Mouse (Mus musculus): Measurements from ENCODE around the gene Atg16l2.

Gene Atg16l2

DNA sequence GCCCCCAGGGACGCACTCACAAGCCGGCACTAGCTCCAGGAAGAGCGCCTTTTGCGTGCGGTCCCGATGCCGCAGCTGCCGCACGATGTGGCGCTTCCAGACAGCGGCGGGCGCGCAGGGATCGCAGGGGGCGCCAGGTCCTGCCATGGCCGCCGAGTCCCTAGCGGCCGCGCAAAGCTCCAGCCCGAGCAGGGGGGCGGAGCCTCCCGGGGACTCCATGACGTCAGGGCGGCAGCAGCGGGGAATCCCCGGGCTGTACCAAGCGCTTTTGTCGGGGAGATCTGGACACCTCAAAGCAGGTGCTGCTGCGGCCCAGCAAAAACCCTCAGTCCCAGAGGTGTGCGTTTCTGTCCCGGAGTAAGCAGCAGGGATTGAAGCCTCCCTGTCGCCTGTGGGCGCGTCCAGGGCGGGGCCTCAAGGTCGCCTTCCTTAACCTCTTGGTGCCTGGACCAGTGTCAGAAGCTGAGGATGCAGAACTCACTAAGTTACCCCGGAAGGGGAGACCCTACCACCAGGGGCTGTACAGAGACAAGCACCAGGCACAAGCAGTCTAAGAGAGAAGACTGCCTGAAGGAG lies at the start of gene Atg16l2:
Gene Atg16l2, minus strand, starts transcription at position 371 of the 576 bp plus-strand sequence.
- DNase-seq (ENCODE audit: low read depth, low spot score) = peak; percentile 99

DNA sequence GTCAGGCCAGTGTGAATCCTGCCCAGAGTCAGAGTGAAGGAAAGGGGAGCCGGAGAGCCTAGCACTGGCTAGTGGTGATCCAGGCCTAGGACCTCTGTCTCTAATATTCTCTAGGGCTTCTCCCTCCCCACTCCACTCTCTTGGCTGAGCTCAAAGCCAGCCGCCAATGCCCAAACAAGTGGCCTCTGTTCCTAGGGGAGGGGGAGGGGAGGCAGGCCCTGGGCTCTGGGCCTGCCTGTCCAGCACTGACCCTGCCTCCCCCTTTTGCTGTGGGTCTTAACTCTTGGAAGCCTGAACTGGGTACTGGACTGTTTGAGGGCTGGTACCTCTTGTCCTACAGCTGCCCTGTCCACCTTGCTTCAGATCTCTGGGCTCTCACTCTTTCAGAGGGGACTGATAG lies 47.8 kb upstream of the Atg16l2 start:
- DNase-seq (ENCODE audit: low read depth, low spot score) = no peak

DNA sequence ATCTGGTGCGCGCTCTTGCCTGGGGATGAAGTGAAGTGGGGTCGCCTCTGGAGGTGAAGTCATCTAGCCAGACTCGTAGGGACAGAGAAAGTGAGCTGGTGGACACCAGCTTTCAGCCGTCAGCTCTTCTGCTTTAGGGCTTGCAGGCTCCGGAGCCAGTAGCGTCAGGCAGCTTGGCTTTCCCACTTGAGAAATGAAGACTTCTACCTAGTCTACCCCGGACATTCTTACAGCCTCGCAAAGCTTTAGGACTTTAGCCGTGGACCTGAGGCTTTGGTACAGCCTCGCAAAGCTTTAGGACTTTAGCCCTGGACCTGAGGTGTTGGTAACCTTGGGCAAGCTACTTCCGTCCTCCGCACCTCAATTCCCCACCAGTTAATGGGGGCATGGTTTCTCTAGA lies 46.3 kb upstream of the Atg16l2 start:
- peak; percentile 52 for DNase-seq (ENCODE audit: low read depth, low spot score)

GRCm38 (mm10) chr7:101347767-101348270 lies 45.8 kb upstream of the Atg16l2 start, which contains the start of gene Arap1:
TSS of gene Arap1 (plus strand) at chr7:101348067.
- peak; percentile 81 for DNase-seq (ENCODE audit: low read depth, low spot score)

GRCm38 (mm10) chr7:101346991-101347390 lies 44.9 kb upstream of the Atg16l2 start:
- no peak for DNase-seq (ENCODE audit: low read depth, low spot score)

GRCm38 (mm10) chr7:101344892-101345291 lies 42.8 kb upstream of the Atg16l2 start:
- no peak for DNase-seq (ENCODE audit: low read depth, low spot score)

- DNase-seq (ENCODE audit: low read depth, low spot score) = no peak
These were observed 41.1 kb upstream of the Atg16l2 start for GRCm38 (mm10) chr7:101343135-101343534.

DNA sequence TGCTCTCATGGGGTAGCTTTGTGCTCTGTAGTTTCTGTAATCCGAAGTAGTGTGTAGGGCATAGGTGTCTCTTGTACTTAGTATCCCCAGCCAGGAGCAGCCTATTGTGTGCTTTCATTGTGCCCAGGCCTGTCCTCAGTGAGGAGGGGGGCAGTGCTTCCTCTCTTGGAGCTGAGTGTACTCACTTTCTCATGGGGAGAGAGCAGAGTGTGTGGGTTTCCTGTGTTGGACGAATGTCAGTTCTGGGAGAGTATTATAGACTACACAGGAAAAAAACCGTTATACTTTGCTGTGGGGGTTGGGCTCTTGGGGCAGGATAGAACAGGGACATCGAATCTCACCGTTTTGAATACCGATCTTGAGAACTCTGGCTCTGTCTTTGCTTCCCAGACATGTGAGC lies 39.4 kb upstream of the Atg16l2 start:
- DNase-seq (ENCODE audit: low read depth, low spot score) = no peak

- DNase-seq (ENCODE audit: low read depth, low spot score) = no peak
These were observed 35.4 kb upstream of the Atg16l2 start for GRCm38 (mm10) chr7:101337401-101337800.

- DNase-seq (ENCODE audit: low read depth, low spot score) = no peak
These were observed 34.6 kb upstream of the Atg16l2 start for GRCm38 (mm10) chr7:101336686-101337085.

DNA sequence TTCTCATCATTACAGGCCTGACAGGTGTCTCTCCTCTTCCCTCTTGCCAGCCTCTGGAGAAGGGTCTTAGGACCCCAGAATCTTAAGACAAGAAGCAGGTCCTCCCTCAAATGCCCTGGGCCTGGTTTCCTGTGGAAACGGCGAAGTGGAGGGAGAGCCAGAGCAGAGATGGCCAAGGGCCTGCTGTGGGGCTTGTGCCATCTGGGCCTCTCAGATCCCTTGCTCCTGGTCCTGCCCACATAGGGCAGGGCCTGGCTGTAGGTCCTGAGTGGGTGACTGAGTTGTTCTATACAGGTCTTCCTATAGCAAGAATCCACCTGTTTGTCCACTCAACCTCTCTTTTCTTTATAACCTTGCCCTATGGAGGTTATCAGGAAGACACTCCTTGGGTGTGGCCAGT lies 33.2 kb upstream of the Atg16l2 start:
- DNase-seq (ENCODE audit: low read depth, low spot score) = no peak

DNA sequence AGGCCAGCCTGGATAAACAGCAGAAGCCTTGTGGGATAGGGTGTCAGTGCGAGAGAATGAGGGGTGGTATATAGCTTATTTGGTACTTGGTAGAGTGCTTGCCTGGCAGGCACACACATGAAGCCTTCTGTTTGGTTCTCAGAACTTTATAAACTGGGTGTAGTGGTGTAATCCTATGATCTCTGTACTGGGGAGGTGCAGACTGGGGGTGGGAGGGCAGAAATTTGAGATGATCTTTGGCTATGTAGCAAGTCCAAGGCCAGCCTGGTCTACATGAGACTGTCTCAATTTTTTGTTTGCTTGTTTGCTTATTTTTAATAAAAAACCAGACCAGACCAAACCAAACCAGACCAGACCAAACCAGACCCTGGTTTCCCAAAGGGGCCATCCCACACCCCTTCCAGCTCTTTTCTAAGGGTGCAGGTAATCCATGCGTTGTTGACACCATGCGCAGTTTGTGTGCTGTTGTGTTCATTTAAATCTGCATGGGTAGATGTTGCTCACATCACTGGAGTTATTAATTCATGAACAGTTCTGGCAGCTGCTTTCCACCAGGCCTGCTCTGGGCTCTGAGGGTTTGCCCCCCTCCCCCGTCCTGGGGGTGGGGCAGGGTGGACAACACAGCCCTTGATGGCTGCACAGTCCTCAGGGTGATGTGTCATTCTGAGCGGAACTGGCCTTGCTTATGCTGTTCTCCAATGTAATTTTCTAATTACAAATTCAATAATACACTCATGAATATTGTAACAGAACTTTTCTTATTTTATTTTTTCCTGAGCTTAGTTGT lies 30.2 kb upstream of the Atg16l2 start:
- no peak for DNase-seq (ENCODE audit: low read depth, low spot score)

DNA sequence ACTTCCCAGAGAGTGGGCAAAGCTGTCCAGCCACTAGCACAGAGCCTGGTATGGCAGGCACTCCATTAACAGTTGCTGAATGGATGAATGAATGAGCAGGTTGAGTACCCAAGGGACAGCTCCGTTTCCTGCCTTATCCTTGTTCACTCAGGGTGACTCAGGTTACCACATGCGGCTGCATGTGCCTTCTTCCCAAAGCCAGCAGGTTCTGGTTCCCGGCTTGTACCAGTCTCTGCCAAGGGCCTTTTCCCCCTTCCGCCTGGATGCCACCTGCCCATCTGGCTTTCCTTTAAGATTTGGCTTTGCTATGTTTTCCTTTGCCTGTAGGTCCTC lies 28.8 kb upstream of the Atg16l2 start:
- no peak for DNase-seq (ENCODE audit: low read depth, low spot score)

DNA sequence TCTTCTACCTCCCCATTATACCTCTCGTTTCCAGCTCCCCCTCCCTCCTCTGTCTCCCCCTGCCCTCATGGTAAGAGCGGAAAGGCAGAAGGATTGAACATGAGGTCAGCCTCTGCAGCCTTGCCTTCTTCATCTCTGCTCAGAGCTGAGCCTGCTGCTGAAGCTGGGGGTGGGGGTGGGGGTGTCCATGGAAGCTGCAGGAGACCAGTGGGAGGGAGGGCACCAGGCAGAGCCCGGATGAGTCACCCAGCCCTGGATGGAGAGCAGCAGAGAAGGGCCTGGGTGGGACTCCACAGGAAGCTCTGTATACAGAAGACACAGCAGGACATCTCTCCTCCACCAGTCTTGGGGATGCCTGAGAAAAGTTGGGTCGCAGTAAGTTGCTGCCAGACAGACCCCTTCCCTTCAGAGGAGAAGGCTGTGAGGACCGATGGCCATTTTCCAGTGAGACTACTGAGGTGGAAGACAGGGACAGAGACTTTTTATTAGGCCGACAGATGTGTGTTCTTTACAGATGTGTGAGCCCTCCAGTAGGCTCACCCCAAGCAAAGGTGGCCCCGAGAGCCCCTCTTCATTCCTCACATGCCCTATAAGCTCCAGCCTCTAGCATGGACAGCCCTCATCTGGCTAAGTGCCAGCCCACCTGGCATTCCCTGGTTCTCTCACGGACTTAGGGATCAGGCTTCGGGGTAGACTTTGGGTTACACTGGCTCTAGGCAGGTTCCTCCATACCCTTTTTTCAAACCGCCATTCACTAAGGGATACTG lies 28.2 kb upstream of the Atg16l2 start:
- DNase-seq (ENCODE audit: low read depth, low spot score) = no peak

DNA sequence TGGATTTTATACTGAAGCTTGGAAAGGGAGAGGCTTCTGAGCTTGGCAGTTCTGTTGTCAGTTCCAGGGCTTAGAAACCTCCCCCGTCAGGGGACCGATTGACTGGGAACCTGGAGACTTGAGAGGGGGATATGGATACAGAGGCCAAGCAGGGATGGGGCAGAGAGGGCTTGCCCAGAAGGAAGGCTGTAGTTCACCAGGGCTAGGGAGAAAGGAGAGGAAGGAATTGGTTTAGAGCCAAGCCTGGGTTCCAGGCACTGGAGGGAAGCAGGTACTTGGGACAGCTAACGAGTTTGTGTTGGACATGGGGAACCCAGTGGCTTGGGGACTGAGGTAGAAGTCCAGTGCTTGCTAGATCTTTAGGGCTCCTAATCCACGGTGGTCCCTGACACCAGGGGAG lies 27.6 kb upstream of the Atg16l2 start:
- no peak for DNase-seq (ENCODE audit: low read depth, low spot score)

DNA sequence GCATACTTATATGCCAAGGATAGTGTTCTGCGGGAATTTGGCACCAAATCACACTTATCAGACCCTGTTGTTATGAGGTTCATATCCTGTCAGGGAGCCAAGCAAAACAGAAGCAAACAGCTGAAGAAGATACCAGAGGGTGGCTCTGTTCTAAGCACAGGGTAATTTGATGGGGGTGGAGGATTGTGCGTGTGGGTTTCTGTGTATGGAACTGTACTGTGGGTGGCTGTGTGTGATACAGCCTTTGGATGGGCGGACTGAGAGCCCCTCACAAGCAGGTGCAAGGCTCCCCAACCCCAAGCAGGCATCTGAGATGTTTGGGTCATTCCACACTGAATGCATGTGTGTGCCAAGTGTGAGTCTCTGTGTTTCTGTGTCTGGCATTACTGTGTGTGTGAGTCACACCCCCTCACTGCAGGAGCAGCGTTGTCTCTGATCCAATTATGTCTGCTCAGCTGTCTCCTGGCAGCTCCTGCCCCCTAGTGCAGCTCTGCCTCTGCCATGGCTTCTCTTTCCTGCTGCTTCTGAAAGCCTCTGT lies 26.6 kb upstream of the Atg16l2 start:
- DNase-seq (ENCODE audit: low read depth, low spot score) = no peak

DNA sequence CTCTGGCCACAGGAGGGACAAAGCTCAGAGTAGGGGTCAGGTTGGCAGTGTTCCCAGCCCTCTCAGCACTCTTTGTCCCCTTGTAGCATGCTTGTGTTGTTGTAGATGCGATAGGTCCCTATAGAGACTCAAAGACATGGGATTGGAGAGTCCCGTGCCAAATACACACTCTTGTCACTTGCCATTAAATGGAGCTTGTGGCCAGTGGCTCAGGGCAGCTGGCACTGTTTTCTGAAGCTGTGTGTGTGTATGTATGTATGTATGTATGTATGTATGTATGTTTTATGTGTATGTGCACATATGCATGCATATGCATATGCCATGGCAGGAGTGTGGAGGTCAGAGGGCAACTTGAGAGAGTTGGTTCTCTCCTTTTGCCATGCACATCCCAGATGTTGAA lies 25.7 kb upstream of the Atg16l2 start:
- no peak for DNase-seq (ENCODE audit: low read depth, low spot score)

- no peak for DNase-seq (ENCODE audit: low read depth, low spot score)
These were observed 25.2 kb upstream of the Atg16l2 start for GRCm38 (mm10) chr7:101327263-101327662.

DNA sequence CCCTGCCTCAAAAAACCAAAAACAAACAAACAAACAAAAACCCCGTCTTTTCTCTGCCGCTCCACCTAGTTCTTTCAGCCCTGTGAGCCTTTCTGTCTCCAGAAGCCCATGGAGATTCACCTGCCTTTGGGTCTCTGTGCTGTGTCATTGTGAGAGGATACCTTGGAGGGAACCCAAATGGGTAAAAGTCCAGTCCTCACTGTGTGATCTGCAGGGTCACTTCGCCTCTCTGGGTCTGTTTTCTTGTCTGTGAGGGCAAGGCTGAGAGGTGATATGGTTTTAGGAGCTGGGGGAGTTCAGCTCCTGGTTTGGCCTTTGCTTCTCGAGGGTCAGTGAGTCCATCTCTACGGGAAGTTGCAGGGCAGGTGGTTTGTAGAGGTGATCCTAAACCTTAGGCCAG lies 24.0 kb upstream of the Atg16l2 start:
- DNase-seq (ENCODE audit: low read depth, low spot score) = no peak

DNA sequence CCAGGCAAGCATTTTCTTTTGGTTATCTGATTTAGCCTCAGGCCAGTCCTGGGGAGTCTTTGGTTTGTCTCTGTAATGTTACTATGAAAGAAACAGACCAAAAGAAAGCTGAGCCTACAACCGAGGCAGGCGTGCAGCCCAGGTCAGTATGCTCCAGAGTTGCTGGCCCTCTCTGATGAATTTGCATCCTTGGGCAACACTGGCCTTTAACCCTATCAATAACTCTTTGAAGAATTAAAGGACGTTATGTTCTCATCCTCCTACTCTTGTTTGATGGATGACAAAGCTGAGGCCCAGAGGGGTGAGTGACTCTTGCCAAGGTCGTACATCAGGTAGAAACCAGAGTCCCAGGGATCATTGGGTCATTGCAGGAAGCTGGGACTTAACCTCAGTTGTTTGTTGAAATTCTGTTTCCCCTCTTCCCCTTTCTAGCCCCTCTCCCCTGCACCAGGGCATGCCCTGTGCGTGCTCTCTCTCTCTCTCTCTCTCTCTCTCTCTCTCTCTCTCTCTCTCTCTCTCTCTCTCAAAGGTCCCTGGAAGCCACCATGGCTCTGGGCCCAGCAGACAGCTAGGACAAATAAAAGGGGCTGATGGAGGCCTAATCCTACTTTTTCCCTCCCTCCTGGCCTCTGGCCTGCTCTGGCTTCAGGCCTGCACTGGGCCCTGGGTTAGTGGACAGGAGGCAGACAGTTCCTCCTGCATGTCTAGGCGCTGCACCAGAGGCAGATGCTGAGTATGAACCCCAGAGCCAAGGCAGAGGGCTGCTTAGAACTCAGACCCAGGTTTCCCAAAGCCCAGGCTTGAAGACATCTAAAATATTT lies 22.3 kb upstream of the Atg16l2 start:
- no peak for DNase-seq (ENCODE audit: low read depth, low spot score)

DNA sequence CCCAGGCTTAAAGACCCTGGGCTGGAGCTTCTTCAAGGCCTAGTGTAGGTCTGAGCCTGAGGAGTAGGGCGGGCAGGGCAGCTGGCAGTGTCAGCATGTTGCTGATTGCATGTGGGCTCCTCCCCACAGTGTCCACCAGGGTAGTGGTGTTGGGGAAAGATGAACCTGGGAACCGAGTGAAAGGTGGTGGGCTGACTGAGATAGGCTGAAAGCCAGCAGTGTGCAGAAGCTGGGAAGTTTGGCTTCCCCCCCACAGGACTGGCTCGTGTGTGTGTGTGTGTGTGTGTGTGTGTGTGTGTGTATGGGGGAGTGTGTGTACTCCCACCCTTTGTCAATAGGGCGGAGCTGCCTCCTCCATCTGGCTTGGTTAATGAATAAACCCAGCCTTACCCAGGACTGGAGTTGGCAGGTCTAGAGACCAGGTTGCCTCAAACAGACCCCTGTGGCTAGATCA lies 21.1 kb upstream of the Atg16l2 start:
- DNase-seq (ENCODE audit: low read depth, low spot score) = no peak
